Mouse (Mus musculus) kidney, adult 8-10 months (tissue): ENCODE measurements around the gene Cox7a2l.

Experiments used
- DNase-seq, 2 experiments: peaks; one replicate each; pipeline ENCODE4 v3.0.0; 2022

Cox7a2l gene

DNA sequence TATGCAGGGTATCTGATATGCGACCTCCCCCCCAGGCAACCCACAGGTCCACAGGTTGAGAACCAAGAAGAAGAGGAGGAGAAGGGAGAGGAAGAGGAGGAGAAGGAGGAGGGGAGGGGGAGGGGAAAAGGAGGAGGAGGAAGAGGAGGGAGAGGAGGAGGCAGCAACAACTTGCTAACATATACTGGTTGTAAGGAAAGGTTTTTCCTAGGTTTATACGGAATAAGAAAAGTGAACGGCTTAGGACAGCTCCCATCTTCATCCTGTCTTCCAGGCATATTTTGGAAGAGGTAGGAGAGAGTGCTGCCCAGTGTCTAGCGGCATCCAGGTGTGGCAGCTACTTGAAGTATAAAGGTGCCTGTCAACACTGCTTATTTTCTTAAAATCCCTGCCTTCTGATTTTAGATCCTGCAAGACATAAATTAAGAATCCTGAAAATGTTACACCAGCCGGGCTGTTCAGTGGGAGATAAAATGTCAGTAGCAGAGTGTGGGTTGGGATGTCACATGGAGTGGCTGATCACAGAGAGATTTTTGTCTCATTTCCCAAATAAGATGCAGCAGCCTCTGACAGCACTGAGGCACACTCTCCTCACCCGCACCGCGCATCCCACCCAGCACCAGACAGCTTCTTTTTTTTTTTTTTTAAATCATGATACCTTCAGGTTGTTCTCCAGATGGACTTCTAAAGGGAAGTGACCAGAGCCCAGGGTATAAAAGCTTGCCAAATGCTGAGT is at the start of gene Cox7a2l:
TSS of gene Cox7a2l (minus strand) at position 51 of the 736 bp plus-strand sequence.
- no peak for DNase-seq

DNA sequence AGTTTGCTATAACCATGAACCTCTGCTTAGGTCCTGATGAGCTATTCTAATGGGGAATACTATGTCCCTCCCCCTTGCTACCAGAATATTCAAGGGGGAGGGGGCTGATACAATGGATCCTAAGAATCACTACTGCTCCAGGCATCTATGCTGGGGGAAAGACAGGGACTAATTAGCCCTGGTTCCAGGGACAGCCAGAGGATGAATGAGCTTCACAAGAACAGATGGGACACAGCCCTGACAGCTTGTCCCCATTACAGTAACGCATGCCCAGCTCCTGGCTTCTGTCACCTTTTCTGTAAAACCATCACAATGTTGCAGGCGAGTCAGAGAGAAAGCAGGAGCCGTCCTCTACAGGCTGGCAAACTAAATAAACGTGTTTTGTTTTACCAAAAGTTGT is 48.4 kb upstream of the Cox7a2l start:
- no peak for DNase-seq

DNA sequence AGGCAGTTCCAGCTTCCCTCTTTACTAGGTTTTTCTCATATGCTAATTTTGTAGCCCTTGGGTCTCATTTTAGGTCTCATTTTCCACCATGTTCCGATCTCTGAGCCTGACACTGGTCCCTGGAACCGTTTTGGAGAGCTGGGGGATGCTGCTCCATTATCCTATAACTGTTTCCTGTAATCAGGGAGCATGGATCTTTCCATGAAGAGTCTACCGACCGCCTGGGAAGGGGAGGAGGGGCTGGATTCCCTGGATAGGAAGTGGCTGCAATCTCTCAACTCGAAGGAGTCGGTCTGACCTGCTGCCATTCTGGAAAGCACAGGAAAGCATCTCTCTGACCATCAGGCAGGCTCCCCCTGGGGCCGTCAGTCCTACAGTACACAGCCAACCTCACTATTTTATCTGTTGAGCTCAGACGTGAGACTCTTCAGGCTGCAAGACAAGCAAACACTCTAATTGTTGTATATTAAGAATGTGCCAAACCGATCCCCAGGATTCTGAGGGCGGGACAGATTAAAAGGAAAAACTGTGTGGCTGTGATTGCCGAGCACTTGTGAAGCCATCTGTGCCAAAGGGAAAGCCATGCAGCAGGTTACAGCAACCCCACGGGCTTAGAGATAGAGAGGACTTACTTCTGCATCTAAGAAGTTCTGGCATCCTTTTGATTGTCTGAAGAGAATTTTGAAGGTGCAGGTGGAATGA is 47.1 kb upstream of the Cox7a2l start:
- DNase-seq, result no peak

DNA sequence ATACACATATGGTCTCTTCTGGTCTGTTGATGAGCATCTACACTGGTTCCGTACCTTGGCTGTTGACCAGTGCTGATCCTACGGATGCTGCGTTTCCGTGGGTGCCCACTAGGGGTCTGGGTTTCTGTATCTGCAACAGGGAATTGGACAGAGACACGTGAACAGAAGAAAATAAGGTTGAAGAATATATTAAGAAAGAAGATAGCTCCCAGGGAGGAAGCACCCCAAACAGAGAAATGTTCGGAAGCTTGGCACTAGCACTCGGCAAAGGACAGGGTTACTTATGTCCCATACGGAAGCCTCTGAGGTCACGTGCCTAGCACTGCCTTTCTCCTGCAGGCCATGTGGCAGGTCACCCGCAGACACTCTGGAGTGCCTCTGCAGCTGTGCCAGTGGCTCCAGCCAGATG is 46.6 kb upstream of the Cox7a2l start:
- DNase-seq, result peak; percentile 19 to 68

DNA sequence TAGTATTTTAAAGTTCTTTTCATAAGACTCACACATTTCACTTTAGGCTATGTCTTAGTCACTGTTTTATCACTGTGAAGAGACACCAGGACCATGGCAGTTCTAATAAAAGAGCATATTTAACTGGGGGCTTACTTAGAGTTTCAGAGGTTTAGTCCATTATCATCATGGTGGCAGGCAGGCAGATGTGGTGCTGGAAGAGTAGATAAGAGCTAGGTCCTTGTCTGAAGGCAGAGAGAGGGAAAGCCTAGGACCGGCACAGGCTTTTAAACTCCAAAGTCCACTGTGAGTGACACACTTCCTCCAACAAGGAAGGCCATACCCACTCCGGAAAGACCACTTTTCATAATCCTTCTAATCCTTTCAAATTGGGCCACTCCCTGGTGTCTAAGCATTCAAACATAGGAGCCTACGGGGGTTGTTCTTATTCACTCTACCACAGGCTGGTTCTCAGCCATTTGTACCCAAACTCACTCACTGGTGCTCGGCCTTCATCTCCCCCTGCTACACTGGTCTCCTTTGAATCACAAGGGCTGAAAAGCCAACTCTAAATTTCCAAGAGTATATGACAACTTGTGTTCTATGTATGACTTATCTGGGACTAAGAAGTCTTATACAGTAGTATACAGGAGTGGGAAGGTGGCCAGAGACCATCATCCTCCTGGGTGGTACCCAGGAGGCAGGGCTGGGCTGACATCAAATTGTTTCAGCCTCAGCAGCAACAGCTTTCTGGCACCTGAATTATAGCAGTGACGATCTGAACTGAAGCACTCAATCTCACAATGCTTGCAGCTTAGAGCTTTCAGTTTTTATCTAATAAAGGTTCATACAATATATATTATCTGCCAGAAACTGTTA is 45.3 kb upstream of the Cox7a2l start:
- no peak for DNase-seq

DNA sequence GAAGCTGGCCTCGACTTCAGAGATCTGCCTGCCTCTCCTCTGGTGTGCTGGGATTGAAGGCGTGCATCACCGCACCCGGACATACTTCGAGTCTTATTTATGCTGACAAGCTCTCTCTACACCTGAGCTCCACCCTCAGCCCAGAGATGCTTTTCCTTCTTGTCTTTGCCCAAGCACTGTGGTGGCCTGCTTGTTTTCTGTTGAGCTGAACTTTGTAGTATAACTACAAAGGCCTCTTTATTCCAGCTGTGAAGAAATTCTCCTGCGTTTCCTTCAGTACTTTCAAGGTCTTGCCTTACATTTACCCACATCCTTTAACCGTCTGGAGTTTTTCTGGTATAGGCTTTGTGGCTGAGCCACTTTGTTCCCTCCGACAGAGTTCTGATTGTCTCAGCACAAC is 42.0 kb upstream of the Cox7a2l start:
- DNase-seq, result no peak

DNA sequence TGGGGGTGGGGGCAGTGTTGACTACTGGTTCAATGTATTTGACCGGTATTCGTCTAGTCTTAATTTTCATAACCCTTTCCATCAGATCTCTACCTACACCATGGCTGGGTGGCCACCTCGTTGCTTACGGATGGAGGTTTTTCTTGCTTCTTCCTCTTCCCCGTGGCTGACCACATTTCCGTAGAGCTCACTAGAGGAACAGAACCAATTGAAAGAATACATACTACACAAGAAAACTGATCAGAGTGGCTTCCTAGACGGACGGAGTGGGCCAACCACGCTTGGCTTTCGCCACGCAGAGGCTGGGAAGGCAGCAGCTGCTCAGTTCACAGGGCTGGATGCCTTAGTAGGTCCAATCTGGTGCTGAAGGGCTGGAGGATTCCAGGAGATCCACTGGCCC is 38.7 kb upstream of the Cox7a2l start:
- DNase-seq, result no peak

DNA sequence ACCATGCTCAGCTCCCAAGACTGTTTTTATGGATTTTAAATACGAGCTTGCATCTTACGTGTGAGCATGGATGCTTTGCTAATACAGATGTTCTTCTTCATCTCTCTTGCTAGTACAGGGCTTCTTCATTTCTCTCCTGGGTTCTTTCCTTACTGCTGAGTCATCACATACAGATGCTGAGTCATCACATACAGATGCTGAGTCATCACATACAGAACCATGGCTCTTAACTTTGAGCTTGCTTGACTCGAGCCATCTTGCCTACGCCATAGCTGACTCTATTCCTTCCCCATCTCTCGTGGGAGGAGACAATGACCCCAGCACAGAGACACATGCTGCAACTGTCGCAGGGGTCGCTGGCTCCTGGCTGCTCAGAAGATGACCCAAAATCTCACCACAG is 37.9 kb upstream of the Cox7a2l start:
- no peak for DNase-seq

DNA sequence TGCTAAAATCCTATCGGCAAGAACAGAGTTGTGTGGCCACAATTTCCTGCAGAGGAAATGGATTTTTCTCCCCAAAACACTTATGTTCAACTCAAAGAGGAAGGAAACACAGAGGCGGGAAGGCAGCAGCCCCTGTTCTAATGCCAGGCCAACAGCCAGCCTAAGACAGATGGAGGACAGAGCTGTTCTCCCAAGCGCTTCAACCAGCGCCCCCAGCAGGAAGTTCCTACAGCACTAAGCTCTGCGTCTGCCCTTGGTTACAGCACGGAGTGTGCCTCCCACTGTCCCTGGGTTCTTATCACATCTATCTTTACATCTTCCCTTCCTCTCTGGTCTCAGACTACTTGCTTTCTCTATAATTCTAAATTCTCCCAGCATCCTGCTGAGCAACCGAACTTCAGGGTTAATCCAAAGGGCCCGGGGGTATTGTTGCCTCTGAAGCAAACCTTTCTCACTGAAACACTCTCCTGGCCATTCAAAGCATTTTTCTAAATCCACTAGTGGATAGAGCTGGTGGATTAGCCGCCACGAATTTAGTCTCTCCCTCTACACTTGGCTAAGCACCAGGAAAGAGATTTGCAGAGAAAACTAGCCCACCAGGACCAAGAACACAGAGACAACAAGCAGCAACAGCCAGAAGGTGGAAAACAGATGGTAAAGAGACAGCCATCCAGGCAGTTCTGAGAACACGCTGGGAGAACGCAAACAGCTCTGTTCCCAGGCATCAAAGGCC is 31.5 kb upstream of the Cox7a2l start:
- DNase-seq, result no peak

DNA sequence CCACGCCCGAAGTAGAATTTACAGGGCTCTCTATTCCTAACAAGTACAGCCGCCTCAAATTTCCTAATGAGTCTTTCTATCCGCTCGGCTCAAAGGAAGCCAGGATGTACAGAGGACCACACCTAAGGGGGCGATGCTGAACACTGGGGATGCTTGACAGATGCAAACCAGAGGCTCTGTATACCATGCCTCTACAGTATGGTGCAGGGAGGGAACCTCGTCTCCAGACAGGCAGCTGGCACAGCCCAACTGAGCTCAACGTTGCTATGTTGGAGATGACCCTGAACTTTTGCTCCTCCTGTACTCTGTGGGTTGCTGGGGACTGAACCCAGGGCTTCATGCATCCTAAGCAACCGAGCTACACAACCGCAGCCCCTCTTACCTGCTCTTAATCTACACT is 30.0 kb upstream of the Cox7a2l start:
- DNase-seq, result no peak

DNA sequence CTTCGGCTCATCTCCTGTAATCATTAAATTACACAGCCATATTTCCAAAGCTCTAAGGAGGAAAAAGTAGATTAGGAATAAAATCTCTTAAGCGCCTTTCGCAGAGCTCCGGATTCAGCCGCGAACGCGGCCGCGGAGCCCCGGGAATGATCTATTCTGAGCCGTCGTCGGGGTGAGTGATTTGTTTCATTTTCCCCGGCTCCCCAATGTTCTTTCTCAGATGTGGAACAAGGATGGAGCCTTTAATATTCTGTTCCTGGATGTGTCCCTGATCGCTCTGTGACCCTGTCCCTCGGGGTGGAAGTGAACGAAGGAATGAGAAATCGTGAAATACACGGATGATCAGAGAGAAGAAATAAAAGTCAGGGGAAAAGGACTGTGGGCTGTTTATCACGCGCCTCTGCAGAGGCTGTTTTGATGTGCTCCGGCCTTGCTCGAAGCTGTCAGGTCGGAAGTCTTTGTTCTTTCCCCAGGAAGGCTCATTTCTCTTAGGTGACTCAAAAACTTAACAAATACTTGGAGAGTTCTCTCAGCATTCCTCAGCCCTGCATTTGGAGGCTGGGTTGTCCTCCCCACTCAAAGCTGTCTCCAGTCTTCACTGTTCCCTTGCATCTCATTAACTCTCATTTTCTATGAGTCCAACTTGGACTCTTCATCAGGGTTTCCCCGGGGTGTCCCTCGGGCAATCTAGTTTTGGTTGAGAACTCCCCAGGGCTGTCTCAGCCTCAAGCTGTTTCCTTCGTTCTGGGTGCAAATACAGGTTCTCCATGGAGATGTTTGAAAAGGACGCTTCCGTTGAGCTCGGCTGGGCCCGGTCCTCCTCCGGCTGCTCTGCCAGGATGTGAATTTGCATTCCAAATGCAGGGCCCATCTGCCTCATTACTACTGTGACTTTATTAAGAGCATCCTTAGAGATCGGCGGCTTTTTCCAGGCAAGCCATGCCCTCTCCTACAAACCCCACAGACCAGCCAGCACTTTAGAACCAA is 28.9 kb upstream of the Cox7a2l start:
- DNase-seq, result no peak

DNA sequence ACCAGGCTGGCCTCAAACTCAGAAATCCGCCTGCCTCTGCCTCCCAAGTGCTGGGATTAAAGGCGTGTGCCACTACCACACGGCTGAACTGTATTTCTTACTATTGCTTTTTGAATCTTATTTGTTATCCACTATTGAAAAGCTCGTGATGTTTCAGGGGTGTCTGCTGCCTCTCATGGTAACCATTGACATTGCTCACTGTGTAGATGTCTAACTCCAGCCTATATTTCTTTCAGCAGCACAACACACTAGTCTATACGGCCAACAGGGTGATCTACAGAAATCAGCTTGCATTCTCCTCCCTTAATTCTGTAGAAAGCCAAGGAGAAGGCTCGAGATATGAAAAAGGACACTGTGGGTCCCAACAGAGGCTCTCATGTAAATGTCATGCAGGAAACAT is 28.1 kb upstream of the Cox7a2l start:
- no peak for DNase-seq

DNA sequence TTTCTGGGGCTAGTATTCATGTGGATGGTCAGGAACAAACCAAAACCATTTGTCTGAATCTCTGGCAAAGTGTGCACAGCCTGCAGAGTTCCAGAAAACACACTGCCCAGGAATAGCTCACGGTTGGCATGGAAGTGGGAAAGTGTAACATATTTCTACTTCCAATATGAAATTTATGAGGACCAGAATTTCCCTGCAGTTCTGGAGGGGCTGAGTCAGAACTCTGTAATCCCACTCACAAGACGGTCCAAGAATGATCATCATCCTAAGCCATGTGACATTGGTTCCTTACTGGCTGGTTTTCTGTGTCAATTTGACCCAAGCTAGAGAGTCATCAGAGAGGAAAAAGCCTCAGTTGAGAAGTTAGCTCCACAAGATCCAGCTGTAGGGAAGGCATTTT is 25.3 kb upstream of the Cox7a2l start:
- DNase-seq, result no peak

DNA sequence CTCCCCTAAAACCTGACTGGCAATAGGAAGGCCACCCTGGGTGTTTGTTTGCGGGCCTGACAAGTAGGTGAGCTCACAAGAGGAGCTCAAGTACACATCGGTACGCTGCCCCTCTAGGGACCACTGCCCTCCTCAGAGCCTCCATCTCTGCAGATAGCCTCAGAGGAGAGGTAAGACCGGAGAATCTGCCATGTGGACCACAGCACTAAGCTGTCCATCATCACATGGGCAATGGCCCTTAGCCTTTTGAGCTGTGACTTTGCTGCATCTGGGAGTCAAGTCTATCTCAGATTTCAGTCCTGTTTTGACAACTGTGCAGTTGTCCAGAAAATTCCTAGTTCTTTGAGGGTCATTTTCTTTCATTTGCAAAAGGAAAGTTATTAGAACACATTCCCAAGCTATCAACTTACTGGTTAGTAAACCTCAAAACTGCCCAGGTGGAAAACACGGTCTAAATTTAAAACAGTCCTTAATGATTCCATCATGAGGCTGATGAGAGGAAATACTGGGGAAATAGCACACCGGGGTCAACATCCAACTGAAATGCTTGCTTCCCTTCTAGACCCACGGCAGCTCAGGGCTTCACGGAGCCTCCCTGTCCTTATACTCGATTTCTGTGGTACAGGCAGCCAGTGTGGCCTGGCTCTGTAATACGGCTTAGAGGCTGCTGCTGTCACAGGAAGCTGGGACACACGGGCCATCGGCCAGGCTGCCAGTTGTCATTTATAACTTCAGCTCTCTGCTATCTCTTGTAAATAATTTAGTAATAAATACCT is 22.3 kb upstream of the Cox7a2l start:
- DNase-seq, result no peak

DNA sequence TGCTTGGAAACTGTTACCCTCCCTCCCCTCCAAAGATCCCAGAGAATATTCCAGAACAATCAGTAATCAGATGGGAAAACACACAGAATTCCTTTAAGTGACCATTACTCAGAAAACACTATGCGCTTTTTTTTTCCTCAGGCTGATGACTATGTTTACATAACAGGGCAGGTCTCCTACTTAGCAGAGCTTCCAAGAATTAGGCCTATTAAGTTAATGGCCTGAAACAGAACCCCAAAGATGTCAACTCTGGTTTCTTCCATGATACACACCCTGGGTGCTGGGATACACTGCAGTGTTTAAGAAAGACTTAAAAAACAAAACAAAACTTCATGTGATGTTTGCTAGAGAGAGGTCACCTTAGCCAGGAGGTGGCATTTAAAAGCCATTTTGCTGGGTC is 21.6 kb upstream of the Cox7a2l start:
- no peak for DNase-seq

DNA sequence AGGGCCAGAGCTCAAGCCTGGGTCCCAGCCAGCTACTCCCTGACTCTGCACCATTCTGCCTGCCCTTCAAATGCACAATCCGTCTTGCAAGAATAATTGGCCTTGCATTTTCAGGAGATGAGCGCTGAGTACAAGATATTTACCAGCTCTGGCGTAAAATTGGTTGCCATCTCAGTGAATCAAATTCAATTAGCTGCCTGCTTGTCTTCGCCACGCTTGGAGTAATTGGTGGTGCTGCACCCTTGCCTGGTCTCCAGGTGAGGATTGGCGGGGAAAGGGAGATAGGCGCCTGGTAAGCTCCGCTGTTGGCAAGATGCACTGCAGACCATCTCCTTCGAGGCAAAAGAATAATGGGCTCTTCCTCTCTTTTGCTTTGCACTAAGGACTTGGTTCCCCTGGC is 21.0 kb upstream of the Cox7a2l start:
- no peak for DNase-seq

DNA sequence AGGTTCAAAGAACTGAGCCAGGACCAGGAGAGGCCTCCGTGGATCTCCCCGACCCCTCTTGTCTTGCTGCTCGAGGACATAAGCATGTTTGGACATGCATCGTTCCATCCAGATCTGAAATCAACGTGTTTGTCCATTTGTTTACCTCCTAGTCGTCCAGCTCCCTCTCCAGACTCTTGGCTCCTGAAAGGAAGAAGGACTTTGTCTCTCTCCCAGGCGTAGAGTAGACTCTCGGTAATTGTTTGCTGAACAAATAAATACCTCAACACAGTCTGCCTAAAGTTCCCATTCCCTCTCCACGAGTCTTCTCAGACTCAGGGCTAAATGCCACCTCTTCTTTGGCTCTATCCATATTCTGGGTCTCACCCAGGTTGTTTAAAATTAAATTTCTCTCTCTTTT is 16.0 kb upstream of the Cox7a2l start:
- DNase-seq, result no peak

DNA sequence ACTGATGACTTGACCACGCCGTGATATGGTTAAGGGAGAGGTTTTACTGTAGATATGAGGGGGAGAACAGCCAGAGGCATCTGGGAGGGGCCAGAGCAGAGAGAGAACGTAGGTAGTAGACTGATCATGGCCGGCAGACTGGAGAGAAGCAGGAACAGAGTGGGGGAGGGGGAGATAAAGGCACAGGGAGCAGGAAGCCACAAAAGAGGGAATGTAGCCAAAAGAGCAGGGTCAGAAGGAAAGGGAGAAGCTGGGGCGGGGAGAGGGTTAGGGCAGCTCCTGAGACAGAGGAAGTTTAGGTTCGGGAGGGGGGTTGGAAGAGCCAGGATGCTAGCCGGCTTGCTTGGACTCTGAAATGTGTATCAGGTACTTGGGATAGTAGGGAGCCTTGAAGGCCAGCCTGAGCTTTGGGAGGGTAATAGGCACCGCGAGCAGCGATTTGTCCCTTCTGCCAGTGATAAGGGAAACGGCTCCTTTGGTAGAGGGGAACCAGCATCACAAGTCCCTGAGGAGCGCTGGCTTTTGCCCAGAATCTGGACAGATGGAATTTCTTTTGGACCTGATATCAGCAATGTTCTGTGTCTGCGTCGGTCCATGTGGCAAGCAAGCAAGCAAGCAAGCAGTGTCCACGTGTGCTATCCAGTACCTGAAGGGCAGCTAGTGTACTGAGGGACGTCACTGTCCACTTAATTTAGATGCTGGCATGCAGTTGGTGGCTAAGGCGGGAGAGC is 10.7 kb upstream of the Cox7a2l start:
- DNase-seq, result peak in 1 of 2 experiments; percentile 46

DNA sequence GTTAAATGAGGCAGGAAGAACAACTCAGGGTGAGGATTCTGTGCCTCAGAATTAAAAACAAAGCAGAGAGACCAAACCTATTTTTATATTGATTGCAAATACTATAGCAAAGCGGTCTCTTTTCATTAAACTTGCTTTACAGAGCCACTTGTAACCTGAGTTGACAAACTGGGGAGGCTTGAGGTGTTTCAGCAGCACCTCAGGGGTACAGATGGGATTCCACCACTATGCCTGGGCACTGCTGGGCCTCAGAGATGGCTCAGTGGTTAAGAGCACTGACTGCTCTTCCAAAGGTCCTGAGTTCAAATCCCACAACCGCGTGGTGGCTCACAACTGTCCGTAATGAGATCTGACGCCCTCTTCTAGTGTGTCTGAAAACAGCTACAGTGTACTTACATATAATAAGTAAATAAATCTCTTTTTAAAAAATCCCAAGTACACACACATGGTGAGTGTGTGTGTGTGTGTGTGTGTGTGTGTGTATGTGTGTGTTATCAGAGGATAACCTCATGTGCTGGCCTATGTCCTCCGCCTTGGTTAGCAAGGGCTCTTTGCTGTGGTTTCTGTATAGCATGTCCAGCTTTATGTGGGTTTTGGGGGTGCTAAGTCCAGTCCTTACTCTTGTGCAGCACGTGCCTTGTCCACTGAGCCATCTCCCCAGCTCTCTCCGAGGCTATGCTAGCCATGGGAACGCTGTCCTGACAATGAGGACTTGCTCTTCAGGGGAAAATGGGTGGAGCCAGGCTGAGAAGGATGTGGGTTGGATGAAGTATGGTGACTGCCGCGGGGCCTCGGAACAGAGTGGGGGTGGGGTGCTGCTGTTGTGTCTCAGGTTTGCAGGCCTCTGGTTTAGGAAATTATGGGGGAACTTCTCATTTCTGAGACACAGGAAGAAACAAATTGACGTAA is 9.7 kb upstream of the Cox7a2l start:
- peak in 1 of 2 experiments; percentile 39 for DNase-seq
